Mouse (Mus musculus) intestine, postnatal 0 days (tissue): ENCODE results near the gene 6430628N08Rik. TPM values are rescaled to one million over a fixed set of nuclear protein-coding genes. Genes with fewer than 3 reads are reported as not detected.

Source experiments
- ATAC-seq: fragments of 200-750 bp; cut with Nextera tagmentation; 2 replicates; pipeline ENCODE4 v1.8.0; 2017; ENCODE audit warnings: mild to moderate bottlenecking, moderate TSS enrichment, moderate library complexity
- H3K27ac ChIP-seq: fragments of 300-500 bp; sonication (generic); 2 replicates; pipeline ENCODE4 v1.5.1; 2014; ENCODE audit warnings: mild to moderate bottlenecking, low read depth, low read length, moderate library complexity
- H3K27me3 ChIP-seq: fragments of 300-500 bp; sonication (generic); replicated peaks from 2 replicates; pipeline ENCODE4 v1.6.1; 2014; ENCODE audit warnings: low read length, mixed read lengths; ENCODE audit not compliant: control insufficient read depth, insufficient read depth
- H3K36me3 ChIP-seq: fragments of 300-500 bp; sonication (generic); 2 replicates; pipeline ENCODE4 v1.6.1; 2014; ENCODE audit warnings: mild to moderate bottlenecking, moderate library complexity; ENCODE audit not compliant: control insufficient read depth, insufficient read depth
- H3K4me1 ChIP-seq: fragments of 300-500 bp; sonication (generic); replicated peaks from 2 replicates; pipeline ENCODE4 v1.6.1; 2014; ENCODE audit warnings: antibody characterized with exemption, low read length, mixed read lengths; ENCODE audit not compliant: control insufficient read depth, insufficient read depth
- H3K4me2 ChIP-seq: fragments of 300-500 bp; sonication (generic); replicated peaks from 2 replicates; pipeline ENCODE4 v1.6.1; 2014; ENCODE audit warnings: low read depth, mild to moderate bottlenecking, moderate library complexity
- H3K4me3 ChIP-seq: fragments of 300-500 bp; sonication (generic); 2 replicates; pipeline ENCODE4 v1.5.1; 2014; ENCODE audit warnings: low read depth, low read length
- H3K9ac ChIP-seq: fragments of 300-500 bp; sonication (generic); 2 replicates; pipeline ENCODE4 v1.6.1; 2014; ENCODE audit warnings: mild to moderate bottlenecking, low read depth, low read length
- H3K9me3 ChIP-seq: fragments of 300-500 bp; sonication (generic); 2 replicates; pipeline ENCODE4 v1.6.1; 2016; ENCODE audit warnings: mixed run types; ENCODE audit not compliant: control insufficient read depth
- CTCF ChIP-seq: sonication (generic); IDR thresholded peaks from 2 replicates; pipeline ENCODE4 v1.5.1; 2016; ENCODE audit warnings: low read depth, mild to moderate bottlenecking, control low read depth, antibody characterized with exemption, moderate library complexity
- WGBS: fragments of 180-500 bp; shearing (Covaris S2); extraction: QIAGEN DNeasy Blood & Tissue Kit; methylation state at CpG from one replicate; pipeline ENCODE4 v1.1.7; 2014; 5-methylcytosine and 5-hydroxymethylcytosine counted together
- polyA plus RNA-seq: library from polyadenylated mRNA; unstranded; fragments of >200 nt; fragmentation: Nextera tagmentation; extraction: Ambion mirVana; gene quantifications from 2 replicates; pipeline ENCODE4 v1.2.1, GENCODE M21; 2015

The 6430628N08Rik gene
- polyA plus RNA-seq, 1 experiment from 2014 or later: not detected

DNA sequence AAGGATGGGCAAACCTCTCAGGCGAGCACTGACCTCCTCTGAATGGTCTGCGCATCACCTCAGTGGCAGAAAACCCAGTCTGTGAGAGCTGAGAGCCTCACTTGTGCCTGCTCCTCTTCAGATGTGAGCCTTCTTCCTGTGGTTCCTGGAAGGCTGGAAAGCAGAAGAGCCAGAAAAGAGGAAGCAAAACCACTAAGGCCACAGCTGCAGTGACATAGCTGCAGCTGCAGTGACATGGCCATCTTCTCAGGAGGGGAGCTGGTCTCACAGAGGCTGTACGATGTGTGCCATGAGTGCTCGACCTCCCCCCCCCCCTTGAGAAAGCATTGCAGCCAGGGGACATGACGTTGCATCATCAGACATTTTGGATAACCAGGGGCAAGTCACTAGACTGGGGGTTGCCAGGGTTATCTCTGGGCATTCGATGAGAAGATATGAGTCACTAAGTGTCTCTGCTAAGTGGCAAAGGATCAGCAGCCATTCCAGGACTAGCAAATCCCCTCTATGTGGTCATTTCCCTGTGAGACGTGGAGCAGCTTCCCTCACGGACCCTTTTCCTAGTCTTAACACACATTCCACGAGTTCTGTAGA lies 33.1 kb upstream of the 6430628N08Rik start:
- no peak overlapping the region for H3K27ac ChIP-seq
- H3K27me3 ChIP-seq: no peaks in the 10 kb centered on the region
- H3K9ac ChIP-seq: no peak overlapping the region
- no peak overlapping the region for H3K4me2 ChIP-seq
- H3K4me3 ChIP-seq: no peak overlapping the region
- peaks cover 60% of the 10 kb centered on the region for H3K36me3 ChIP-seq
- 81% methylated on average over 9 of the region's 9 CpGs for WGBS
- no peaks in the 10 kb centered on the region for H3K4me1 ChIP-seq
- H3K9me3 ChIP-seq: no peaks in the 10 kb centered on the region
- no peak for ATAC-seq
- no peak for TF ChIP-seq CTCF

- Histone ChIP-seq H3K27me3 (no peaks in the 10 kb centered on the region), H3K9me3 (no peaks in the 10 kb centered on the region), H3K27ac (no peak overlapping the region), H3K4me2 (no peak overlapping the region), H3K4me1 (no peaks in the 10 kb centered on the region), H3K4me3 (no peak overlapping the region), H3K9ac (no peak overlapping the region), H3K36me3 (peaks cover 53% of the 10 kb centered on the region)
- 78% methylated on average over 7 of the region's 7 CpGs for WGBS
- TF ChIP-seq CTCF: no peak
- no peak for ATAC-seq
Observed at GRCm38 (mm10) chr4:115863352-115863751, 27.1 kb upstream of the 6430628N08Rik start.

- WGBS: 39% methylated on average over 10 of the region's 10 CpGs
- no peaks in the 10 kb centered on the region for H3K27me3 ChIP-seq
Observed at GRCm38 (mm10) chr4:115863880-115864279, 26.6 kb upstream of the 6430628N08Rik start.

DNA sequence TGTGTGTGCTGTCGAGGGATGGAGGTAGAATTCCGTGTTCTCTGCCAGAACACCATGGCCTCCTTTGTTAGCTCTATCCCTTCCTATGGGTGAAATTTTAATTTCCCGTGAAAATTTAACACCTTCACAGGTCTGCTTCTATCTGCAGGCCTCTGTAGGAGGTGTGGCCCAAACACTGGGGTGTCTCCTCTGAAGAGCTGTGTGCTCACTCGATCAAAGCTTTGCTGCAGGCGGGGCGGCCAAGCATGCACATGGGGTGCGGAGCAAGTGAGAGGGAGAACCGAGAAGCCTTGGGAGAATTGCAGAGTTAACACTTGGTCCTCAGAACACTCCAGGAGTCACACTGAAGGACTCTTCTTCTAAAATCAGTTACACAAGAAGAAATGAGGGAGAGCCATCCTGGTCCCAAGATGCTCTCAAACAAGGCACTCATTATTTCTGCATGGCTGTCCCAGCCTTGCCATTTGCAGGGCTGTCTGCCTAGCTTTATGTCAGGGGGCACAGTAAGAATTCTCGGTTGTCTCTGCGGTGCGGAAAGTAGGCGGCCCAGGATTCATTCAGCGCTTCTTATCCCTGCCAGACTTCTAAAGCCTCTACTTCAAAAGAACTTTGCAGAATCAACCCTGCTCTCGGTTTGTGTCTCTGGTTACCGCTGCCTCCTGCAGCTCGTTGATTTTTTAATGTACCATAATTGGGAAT lies 20.8 kb upstream of the 6430628N08Rik start:
- H3K4me1 ChIP-seq: no peaks in the 10 kb centered on the region
- no peak for TF ChIP-seq CTCF
- no peak for ATAC-seq
- 67% methylated on average over 16 of the region's 16 CpGs for WGBS
- H3K9me3 ChIP-seq: no peaks in the 10 kb centered on the region
- peaks cover 55% of the 10 kb centered on the region for H3K36me3 ChIP-seq
- no peak overlapping the region for H3K4me3 ChIP-seq
- no peaks in the 10 kb centered on the region for H3K27me3 ChIP-seq
- H3K4me2 ChIP-seq: no peak overlapping the region
- H3K9ac ChIP-seq: no peak overlapping the region
- H3K27ac ChIP-seq: no peak overlapping the region

More at GRCm38 (mm10) chr4:115863880-115864279, 26.6 kb upstream of the 6430628N08Rik start:
- TF ChIP-seq CTCF: no peak
- no peaks in the 10 kb centered on the region for H3K4me1 ChIP-seq
- no peak overlapping the region for H3K27ac ChIP-seq
- ATAC-seq: no peak
- peaks cover 50% of the 10 kb centered on the region for H3K36me3 ChIP-seq
- H3K9me3 ChIP-seq: no peaks in the 10 kb centered on the region
- no peak overlapping the region for H3K9ac ChIP-seq
- H3K4me2 ChIP-seq: no peak overlapping the region
- H3K4me3 ChIP-seq: no peak overlapping the region

- no peaks in the 10 kb centered on the region for H3K27me3 ChIP-seq
- no peak for ATAC-seq
- no peak overlapping the region for H3K27ac ChIP-seq
- TF ChIP-seq CTCF: no peak
- no peak overlapping the region for H3K4me2 ChIP-seq
- no peaks in the 10 kb centered on the region for H3K9me3 ChIP-seq
- H3K4me3 ChIP-seq: no peak overlapping the region
- H3K36me3 ChIP-seq: peaks cover 68% of the 10 kb centered on the region
- no peaks in the 10 kb centered on the region; the same call in 1 of the 2 replicates for H3K4me1 ChIP-seq
- no peak overlapping the region for H3K9ac ChIP-seq
- WGBS: 87% methylated on average over 3 of the region's 3 CpGs
Observed at GRCm38 (mm10) chr4:115873231-115873630, 17.2 kb upstream of the 6430628N08Rik start.

DNA sequence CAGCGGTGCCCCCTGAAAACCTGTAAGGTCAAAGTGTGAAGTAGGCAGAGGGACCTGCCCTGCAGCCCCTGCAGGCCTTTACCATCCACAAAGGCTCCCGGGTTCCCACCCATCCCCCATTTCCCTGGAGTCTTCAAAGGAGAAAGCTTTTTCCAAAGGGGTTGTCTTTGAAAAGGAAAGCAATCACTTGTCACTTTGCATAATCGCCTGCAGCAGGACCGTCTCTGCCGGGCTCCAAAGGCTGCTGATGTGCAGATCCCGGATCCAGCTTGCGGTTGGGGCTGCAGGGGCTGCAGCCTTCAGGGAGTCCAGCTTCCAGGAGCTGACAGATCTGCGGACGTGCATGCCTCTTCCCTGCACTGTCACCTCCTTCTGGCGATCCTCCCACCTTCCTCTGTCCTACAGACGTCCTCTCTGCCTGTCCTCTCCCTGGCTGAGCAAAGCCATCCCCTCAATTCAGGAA lies 12.2 kb upstream of the 6430628N08Rik start:
- ATAC-seq: no peak
- no peak for TF ChIP-seq CTCF
- no peak overlapping the region for H3K4me2 ChIP-seq
- no peaks in the 10 kb centered on the region; the same call in 1 of the 2 replicates for H3K4me1 ChIP-seq
- no peaks in the 10 kb centered on the region for H3K9me3 ChIP-seq
- H3K27ac ChIP-seq: no peak overlapping the region
- H3K27me3 ChIP-seq: no peaks in the 10 kb centered on the region
- no peak overlapping the region for H3K4me3 ChIP-seq
- H3K36me3 ChIP-seq: peaks cover 37% of the 10 kb centered on the region
- H3K9ac ChIP-seq: no peak overlapping the region
- WGBS: 29% methylated on average over 11 of the region's 11 CpGs
